Mouse (Mus musculus): ENCODE data around the gene Spred3.
"Not testable (repeated sequence)": the region's sequence is repeated elsewhere in the genome, so short reads cannot be mapped to it uniquely, and the experiment has no call there.

The Spred3 gene

DNA sequence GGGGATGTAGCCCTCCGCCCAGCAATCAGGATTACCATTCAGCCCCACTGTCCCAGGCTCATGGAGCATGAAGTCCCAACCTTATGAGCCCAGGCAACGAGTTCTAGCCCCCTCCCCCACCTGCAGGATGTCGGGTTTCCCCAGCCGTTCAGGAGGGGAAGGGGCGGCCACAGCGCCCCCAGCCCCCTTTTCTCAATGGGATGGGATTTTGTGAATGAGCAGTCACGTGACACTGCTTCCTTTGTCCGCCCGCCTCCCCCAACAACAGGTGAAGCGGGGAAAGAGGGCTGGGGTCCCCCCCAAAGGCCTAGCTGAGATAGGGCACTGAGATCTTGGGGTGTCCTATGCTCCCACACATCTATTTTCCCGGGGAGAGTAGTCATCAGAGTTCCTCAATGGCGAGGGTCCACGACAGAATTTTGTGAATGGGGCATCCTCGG is 1.4 kb downstream of the Spred3 start:
- no peak for DNase-seq

DNA sequence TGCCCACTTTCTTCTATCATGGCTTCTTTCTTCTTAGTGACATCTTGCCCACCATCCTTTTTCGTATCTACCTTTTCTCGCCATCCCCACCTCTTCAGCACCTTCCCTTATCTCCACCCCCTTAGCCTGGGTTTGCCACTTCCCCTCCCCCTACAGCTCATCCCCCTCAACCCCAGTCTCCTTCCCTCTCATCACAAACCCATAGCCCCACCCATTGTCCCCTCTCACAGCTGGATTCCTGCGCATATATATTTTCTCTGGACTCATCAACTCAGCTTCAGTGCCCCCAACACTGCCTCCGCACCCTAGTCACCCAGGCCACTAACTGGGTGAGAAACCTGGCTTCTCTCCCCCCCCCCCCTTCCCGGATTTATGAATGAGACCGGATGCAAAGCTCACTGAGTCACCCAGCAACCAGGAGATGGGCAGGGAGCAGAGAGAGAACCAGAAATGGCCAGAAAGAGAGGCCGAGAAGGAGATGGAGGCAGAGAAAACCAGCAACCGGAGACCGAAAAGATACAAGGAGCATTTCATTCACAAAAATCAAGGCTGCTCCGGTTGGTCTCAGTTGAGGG is 2.0 kb downstream of the Spred3 start:
- DNase-seq: no peak

DNA sequence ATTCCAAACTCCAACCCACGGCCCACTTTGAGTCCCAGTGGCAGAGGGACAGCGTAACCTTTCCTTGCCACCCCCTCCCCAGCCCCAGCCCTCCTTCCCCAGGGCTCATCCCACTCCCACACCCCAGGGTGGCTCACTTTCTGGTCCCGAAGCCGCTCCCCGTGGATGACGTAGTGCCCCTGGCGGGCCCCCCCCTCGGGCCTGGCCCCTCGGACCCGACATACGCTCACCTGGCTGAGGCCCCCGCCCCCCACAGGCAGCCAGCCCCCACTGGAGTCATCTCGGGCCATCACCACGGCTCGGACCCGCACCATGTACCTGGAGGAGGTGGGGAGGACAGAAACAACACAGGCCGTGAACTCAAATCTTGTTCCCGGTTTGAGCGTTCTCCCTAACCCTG is 2.6 kb downstream of the Spred3 start:
- no peak for DNase-seq

DNA sequence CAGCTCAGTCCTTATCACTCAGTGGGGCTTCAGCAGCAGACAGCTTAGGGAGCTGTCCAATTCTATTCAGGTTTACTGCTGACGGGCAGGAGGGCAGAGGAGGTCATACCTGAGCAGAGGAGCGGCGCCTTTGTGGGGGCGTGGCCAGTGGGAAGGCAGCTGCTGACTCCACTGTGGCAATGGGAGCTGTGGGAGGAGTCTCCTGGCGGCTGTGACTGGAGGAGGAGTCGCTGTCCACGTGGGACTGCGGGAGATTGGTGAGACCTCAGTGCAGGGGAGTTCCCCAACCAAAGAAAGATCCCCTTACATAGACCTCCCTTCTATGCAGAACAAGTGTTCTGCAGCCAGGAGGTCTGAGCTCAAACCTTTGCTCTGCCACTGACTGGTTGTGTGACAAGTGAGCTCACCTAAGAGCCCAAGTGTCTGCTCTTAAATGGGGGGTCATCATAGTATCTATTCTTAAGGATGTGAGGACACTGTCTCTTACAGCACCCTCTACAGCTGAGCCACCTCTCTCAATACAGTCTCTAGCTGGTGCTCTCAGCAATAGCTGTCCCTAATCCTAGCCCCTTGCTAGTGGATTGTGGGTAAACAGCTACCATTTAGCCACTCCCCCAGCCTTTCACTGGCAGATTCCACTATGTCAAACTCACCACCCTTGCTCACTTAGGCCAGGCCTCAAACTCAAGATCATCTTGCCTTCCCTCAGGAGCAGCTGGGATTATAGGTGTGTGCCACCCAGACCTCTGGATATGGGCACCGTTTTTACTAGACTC is 7.3 kb downstream of the Spred3 start:
- no peak for DNase-seq

DNA sequence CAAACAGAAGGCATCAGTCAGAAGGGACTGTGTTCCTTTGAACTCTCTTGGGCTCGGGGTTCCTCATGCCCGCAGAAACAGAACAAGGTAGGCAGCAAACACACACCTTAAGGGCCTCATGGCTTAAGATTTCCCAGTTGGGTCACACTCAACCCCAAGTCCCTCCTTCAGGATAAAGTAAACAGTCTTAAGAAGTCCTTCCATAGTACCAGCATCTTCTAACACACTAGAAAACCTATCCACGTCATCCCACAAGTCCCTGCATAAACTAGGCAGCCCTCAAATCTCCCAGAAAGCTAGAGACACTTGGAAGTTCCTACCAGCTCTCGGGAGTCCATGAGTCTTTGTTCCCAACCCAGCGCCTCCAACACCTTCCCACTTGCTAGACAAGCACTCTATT is 7.9 kb downstream of the Spred3 start:
- DNase-seq: no peak

- DNase-seq: no peak
Measured at GRCm38 (mm10) chr7:29158264-29158663, 11.9 kb downstream of the Spred3 start.

DNA sequence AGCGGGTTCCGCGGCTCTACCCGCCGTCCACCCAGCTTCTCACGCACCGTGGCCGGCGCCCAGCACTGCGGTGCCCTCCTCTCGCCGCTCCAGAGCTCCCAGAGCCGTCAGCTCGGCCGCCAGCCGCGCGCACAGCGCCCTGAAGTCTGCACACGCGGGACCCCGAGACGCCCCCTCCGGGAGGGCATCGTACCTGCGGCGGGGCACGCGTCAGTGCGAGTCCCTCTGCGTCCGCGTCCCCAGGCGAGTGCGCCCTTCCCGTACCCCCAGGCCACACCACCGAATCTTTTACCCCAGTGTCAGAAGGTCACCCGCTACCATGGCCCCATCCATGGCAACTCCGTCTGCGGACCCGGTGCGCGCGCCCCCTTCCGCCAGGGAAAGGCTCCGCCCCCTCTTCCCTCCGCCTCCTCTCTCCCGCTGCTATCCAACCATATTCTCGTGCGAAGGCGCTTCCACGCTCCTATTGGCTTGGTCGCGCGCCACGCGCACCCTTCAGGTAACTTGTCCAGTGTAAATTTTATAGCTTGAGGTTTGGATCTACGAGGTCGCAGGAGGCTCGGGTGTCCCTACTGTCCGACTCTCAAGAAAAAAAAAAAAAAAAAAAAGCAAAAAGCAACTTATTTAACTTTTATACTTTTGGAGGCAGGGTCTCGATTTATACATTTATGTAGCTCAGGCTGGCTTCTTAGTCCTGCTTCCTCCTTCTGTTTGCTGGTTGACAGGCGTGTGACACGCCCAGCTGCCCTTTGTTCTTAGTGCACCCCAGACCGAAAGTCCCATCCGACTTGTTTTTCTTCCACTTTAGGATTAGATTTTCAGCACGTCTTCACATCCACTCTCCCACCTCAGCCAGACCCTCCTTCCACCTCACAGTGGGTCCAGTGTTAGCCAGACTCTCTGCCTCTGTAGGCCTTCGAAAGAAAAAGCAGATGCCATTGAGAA is 14.1 kb downstream of the Spred3 start, which contains the start of gene Fam98c:
TSS of gene Fam98c (minus strand) at position 397 of the 945 bp plus-strand sequence.
- peak; percentile 86 to 89 for DNase-seq

DNA sequence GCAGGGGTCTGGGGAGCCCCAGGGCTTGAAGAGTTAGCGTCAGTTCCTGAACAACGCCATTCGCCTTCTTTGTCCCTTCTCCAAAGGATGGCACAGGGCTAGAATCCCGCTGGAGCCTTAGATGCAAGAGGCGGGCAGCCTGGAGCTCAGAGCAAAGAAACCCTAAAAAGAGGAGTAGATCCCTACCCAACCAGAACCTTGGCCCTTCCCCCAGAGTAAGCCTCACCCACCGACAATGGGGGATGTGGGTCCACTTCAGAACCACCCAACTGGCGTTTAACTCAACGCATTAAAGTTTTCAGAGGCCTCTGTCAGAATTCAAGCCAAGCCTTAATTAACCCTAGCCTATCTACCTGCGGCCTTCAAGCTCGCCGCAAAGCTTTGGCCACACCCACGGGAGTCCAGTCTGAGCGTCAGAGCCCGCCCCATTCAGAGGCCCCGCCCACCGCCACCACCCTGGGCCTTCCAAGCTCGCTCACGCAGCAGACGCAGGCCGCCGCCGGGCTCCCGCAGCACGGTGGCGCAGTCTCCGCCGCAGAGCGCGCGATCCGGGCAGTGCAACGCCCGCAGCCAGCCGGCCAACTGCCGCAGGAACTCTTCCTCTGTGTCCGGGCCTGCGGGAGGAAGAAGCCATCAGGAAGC is 14.9 kb downstream of the Spred3 start:
- peak; percentile 89 to 94 for DNase-seq

DNA sequence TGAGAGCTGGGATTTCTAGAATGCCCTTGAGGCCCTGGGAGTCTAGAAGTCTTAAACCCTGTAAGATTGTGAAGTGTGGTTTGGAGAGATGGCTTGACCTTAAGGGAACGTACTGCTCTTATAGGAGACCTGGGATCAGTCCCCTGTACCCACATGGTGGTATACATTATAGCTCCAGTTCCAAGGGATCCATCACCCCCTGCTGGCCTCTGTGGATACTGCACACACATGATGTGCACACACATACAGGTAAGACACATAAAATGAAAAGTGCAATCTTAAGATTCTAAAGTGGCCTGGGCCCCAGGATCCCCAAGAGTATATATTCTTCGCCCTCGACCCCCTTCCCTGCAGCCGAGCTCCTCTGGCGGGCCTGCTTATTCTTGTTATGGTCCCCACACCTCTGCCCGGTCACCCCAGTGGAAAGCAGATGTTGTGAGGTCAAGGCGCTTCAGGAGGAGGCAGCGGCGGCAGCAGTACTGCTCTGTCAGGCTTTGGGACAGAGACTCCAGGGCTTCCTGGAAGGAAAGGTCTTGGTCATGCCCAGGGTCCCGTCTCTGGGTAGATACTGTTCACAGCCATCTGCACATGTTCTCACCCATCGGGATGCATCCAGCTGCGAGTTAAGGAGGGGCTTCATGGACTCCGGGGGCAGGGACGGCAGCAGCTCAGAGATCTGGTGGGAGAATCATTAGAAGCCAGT is 16.0 kb downstream of the Spred3 start:
- no peak for DNase-seq

- DNase-seq: no peak
Measured at GRCm38 (mm10) chr7:29151486-29151885, 18.7 kb downstream of the Spred3 start.

- no peak for DNase-seq
Measured at GRCm38 (mm10) chr7:29148771-29149170, 21.4 kb downstream of the Spred3 start.

- DNase-seq: no peak
Measured at GRCm38 (mm10) chr7:29146625-29147367, 23.4 kb downstream of the Spred3 start.

DNA sequence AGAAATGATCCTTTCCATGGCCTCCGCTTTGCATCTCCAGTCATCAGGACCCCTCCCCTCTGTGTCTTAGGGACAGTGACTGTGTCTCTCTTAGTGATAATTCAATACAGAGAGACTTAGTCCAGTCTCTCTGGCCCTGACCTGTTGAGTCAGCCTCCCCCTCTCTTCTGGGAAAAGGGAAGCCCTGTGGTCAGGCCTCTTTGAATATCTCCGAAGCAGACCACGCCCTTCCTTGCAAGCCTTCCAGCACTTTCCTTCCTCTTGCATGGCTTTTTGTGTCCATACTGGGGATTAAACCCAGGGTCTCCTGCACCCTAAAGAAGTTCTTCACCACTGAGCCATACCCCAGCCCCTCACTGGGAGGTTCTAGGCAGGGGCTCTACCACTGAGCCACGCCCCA is 26.2 kb downstream of the Spred3 start:
- no peak for DNase-seq

DNA sequence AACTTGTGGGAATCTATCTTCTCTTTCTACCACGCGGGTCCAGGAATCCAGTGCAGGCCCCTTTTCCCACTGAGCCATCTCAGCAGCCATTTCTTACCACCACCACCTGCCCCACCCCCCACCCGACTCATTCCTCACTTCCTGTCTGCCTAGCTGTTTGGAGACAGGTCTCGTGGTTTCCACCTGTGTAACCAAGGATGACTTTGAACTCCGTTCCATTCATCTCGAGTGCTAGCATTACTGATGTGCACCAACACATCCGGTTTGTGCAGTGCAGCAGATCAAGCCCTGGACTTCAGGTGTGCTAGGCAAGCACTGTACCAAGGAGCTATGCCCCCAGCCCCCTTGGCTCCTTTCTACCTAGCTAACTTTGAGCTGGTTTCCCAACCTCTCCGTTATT is 28.8 kb downstream of the Spred3 start:
- no peak for DNase-seq

DNA sequence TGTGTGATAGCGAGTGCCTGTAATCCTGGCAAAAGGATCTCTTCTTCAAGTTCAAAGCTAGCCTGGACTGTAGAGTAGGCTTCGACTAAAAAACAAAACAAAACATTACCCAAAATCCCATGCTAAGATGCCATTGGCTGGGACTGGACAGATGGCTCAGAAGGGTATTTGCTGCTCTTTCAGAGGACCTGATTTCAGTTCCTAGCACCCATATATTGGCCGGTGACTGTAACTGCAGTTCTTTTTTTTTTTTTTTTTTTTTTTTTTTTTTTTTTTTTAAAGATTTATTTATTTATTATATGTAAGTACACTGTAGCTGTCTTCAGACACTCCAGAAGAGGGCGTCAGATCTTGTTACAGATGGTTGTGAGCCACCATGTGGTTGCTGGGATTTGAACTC is 31.0 kb downstream of the Spred3 start:
- not testable (repeated sequence) for DNase-seq

GRCm38 (mm10) chr7:29137429-29137828 is 32.8 kb downstream of the Spred3 start:
- no peak for DNase-seq

GRCm38 (mm10) chr7:29134693-29135386 is 35.4 kb downstream of the Spred3 start, which contains the start of gene Rasgrp4:
Rasgrp4 (plus strand) TSS chr7:29134851.
- DNase-seq: no peak

- DNase-seq: no peak
Measured at GRCm38 (mm10) chr7:29134230-29134629, 36.0 kb downstream of the Spred3 start.

DNA sequence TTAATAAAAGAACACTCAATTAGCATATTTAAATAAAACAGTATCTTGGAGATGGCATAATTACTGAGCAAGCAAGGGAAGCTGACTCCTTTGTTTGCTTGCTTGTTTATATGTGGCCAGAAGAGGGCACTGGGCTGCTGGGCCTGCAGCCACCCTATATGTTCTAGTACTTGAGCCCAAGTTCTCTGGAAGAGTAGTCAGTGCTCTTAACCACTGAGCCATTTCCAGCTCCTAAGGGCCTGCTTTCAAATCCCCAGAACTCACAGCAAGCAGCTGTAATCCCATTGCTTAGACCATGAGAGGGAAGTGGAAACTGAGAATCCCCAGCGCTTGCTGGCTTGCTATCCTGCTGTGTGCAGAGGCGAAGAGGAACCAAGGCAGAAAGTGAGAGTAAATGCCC is 41.5 kb downstream of the Spred3 start:
- DNase-seq: no peak

- DNase-seq: peak; percentile 30 to 39
Measured at GRCm38 (mm10) chr7:29126173-29126915, 43.9 kb downstream of the Spred3 start.

All from cerebellum, postnatal 36 days (tissue).